Mouse (Mus musculus) CH12.LX (cell line): ENCODE measurements around the gene Dok5. TPM values are rescaled to one million over a fixed set of nuclear protein-coding genes. Genes with fewer than 3 reads are reported as not detected.

Source experiments
- DNase-seq: peaks from one replicate; pipeline ENCODE4 v3.0.0-alpha.2; 2013; ENCODE audit errors: extremely low read depth
- H3K27ac ChIP-seq: 2 replicates; pipeline ENCODE4 v1.5.1; 2012; ENCODE audit warnings: low read depth, mild to moderate bottlenecking, control low read depth, moderate library complexity; ENCODE audit not compliant: insufficient read depth
- H3K27me3 ChIP-seq: replicated peaks from 2 replicates; pipeline ENCODE3; 2012; ENCODE audit warnings: inconsistent platforms
- H3K36me3 ChIP-seq, 2 experiments: replicated peaks in 1 of 2; 2 replicates each; pipeline versions ENCODE3 to v1.6.1; 2012; ENCODE audit warnings: inconsistent platforms in 1 of 2, low read length in 1 of 2, mild to moderate bottlenecking in 1 of 2, mixed read lengths in 1 of 2, moderate library complexity in 1 of 2; ENCODE audit not compliant: control insufficient read depth in 1 of 2, insufficient read depth in 1 of 2
- H3K4me1 ChIP-seq, 2 experiments: 2 replicates each; pipeline ENCODE4 v1.6.1; 2012; ENCODE audit warnings: inconsistent platforms in 1 of 2, moderate library complexity in 1 of 2; ENCODE audit not compliant: insufficient read depth in 2 of 2, control insufficient read depth in 1 of 2
- H3K4me2 ChIP-seq: 2 replicates; pipeline ENCODE4 v1.6.1; 2012; ENCODE audit warnings: low read depth, mild to moderate bottlenecking, control low read depth; ENCODE audit not compliant: poor library complexity, insufficient read depth, severe bottlenecking
- H3K4me3 ChIP-seq, 3 experiments: fragments of 150-350 bp in 1 of 3; sonication (generic) in 1 of 3; replicated peaks in 1 of 3; 2 replicates each; pipeline versions ENCODE3 to v1.5.1; 2011 to 2012; ENCODE audit warnings: low read depth in 2 of 3, low read length in 2 of 3, mild to moderate bottlenecking in 2 of 3, moderate library complexity in 2 of 3, control low read depth in 1 of 3, improper control_type of control experiment in 1 of 3, inconsistent platforms in 1 of 3, mixed read lengths in 1 of 3; ENCODE audit not compliant: poor library complexity in 1 of 3
- H3K79me2 ChIP-seq: replicated peaks from 2 replicates; pipeline ENCODE4 v1.6.1; 2012; ENCODE audit warnings: mild to moderate bottlenecking, moderate library complexity; ENCODE audit not compliant: control insufficient read depth, poor library complexity, insufficient read depth, severe bottlenecking; ENCODE audit errors: extremely low read depth
- H3K9ac ChIP-seq: 2 replicates; pipeline ENCODE4 v1.6.1; 2012; ENCODE audit warnings: low read depth, mild to moderate bottlenecking, control low read depth, moderate library complexity; ENCODE audit not compliant: insufficient read depth
- H3K9me3 ChIP-seq: replicated peaks from 2 replicates; pipeline ENCODE3; 2012; ENCODE audit warnings: low read length, inconsistent platforms, mixed read lengths
- BHLHE40 ChIP-seq: IDR thresholded peaks from 2 replicates; pipeline ENCODE4 v1.6.1; 2011; ENCODE audit warnings: mild to moderate bottlenecking, low read depth, low read length, improper control_type of control experiment
- CTCF ChIP-seq, 2 experiments: IDR thresholded peaks in 1 of 2; conservative IDR thresholded peaks in 1 of 2; 2 replicates each; pipeline ENCODE4 v1.5.1; 2011 to 2012; ENCODE audit warnings: low read depth in 2 of 2, low read length in 2 of 2, improper control_type of control experiment in 1 of 2, inconsistent platforms in 1 of 2, mild to moderate bottlenecking in 1 of 2, moderate library complexity in 1 of 2
- E2F4 ChIP-seq: IDR thresholded peaks from 2 replicates; pipeline ENCODE4 v1.6.1; 2011; ENCODE audit warnings: low read depth, low read length, improper control_type of control experiment; ENCODE audit not compliant: insufficient replicate concordance
- ELF1 ChIP-seq: IDR thresholded peaks from 2 replicates; pipeline ENCODE4 v1.6.1; 2014; ENCODE audit warnings: low read depth, mild to moderate bottlenecking, inconsistent platforms, low read length, improper control_type of control experiment
- GABPA ChIP-seq: IDR thresholded peaks from 2 replicates; pipeline ENCODE4 v1.6.1; 2012; ENCODE audit warnings: low read depth, low read length, improper control_type of control experiment, inconsistent platforms; ENCODE audit not compliant: insufficient replicate concordance
- HCFC1 ChIP-seq: IDR thresholded peaks from 2 replicates; pipeline ENCODE4 v1.6.1; 2012; ENCODE audit warnings: low read depth, mild to moderate bottlenecking, inconsistent platforms, low read length, improper control_type of control experiment
- MAFK ChIP-seq: IDR thresholded peaks from 2 replicates; pipeline ENCODE4 v1.6.1; 2011; ENCODE audit warnings: low read length, improper control_type of control experiment; ENCODE audit not compliant: insufficient replicate concordance
- MAX ChIP-seq: IDR thresholded peaks from 2 replicates; pipeline ENCODE4 v1.6.1; 2011; ENCODE audit warnings: low read length, improper control_type of control experiment
- MEF2A ChIP-seq: IDR thresholded peaks from 2 replicates; pipeline ENCODE4 v1.6.1; 2014; ENCODE audit warnings: low read depth, mild to moderate bottlenecking, inconsistent platforms, low read length, improper control_type of control experiment, borderline replicate concordance
- MXI1 ChIP-seq: IDR thresholded peaks from 2 replicates; pipeline ENCODE4 v1.6.1; 2011; ENCODE audit warnings: mild to moderate bottlenecking, low read depth, low read length, improper control_type of control experiment
- MYC ChIP-seq: IDR thresholded peaks from 2 replicates; pipeline ENCODE4 v1.6.1; 2011; ENCODE audit warnings: low read depth, mild to moderate bottlenecking, improper control_type of control experiment, low read length
- NELFE ChIP-seq: IDR thresholded peaks from 2 replicates; pipeline ENCODE4 v1.6.1; 2011; ENCODE audit warnings: low read depth, low read length, improper control_type of control experiment
- NRF1 ChIP-seq: IDR thresholded peaks from 2 replicates; pipeline ENCODE4 v1.6.1; 2014; ENCODE audit warnings: low read depth, mild to moderate bottlenecking, inconsistent platforms, low read length, improper control_type of control experiment, moderate library complexity
- SIN3A ChIP-seq: IDR thresholded peaks from 2 replicates; pipeline ENCODE4 v1.6.1; 2012; ENCODE audit warnings: low read length, improper control_type of control experiment, inconsistent platforms
- TBP ChIP-seq: conservative IDR thresholded peaks from 2 replicates; pipeline ENCODE4 v1.6.1; 2011; ENCODE audit warnings: low read depth, low read length, improper control_type of control experiment
- TCF12 ChIP-seq: IDR thresholded peaks from 2 replicates; pipeline ENCODE4 v1.6.1; 2014; ENCODE audit warnings: low read depth, mild to moderate bottlenecking, inconsistent platforms, low read length, improper control_type of control experiment
- UBTF ChIP-seq: IDR thresholded peaks from 2 replicates; pipeline ENCODE4 v1.6.1; 2012; ENCODE audit warnings: low read depth, mild to moderate bottlenecking, inconsistent platforms, low read length, improper control_type of control experiment, moderate library complexity
- ZC3H11A ChIP-seq: IDR thresholded peaks from 2 replicates; pipeline ENCODE4 v1.6.1; 2012; ENCODE audit warnings: low read depth, mild to moderate bottlenecking, inconsistent platforms, low read length, improper control_type of control experiment
- ZKSCAN1 ChIP-seq: IDR thresholded peaks from 2 replicates; pipeline ENCODE4 v1.6.1; 2012; ENCODE audit warnings: low read depth, inconsistent platforms, low read length, improper control_type of control experiment, borderline replicate concordance
- ZNF384 ChIP-seq: IDR thresholded peaks from 2 replicates; pipeline ENCODE4 v1.6.1; 2012; ENCODE audit warnings: low read depth, low read length, improper control_type of control experiment, inconsistent platforms
- dilution Hi-C: fragments of 300-500 bp; cut with MboI; formaldehyde crosslinking; loops from 2 replicates; pipeline ENCODE4 v1.14.3; 2020; ENCODE audit warnings: low sequenced_read_pairs; ENCODE audit not compliant: extremely low pct_unique_long_range_greater_than_20kb, extremely low pct_ligation_motif_present
- in situ Hi-C: fragments of 300-500 bp; cut with MboI; formaldehyde crosslinking; loops from 3 replicates; pipeline ENCODE4 v1.14.3; 2019; ENCODE audit warnings: low sequenced_read_pairs, low pct_ligation_motif_present, low pct_unique_long_range_greater_than_20kb, mixed read lengths
- polyA plus RNA-seq: library from polyadenylated mRNA; unstranded; fragments of >175 nt; gene quantifications from 2 replicates; pipeline ENCODE4 v1.2.1, GENCODE M21; 2012; ENCODE audit warnings: low read depth; ENCODE audit not compliant: insufficient read length
- total RNA-seq, 2 experiments: library from RNA; depleted of rRNA; stranded (reverse); fragments of 300-350 nt in 1 of 2; fragments of >200 nt in 1 of 2; gene quantifications; 2 replicates each; pipeline ENCODE4 v1.2.3; 2012 to 2014

Dok5 gene
- total and polyA plus RNA-seq, 3 experiments, result not detected

DNA sequence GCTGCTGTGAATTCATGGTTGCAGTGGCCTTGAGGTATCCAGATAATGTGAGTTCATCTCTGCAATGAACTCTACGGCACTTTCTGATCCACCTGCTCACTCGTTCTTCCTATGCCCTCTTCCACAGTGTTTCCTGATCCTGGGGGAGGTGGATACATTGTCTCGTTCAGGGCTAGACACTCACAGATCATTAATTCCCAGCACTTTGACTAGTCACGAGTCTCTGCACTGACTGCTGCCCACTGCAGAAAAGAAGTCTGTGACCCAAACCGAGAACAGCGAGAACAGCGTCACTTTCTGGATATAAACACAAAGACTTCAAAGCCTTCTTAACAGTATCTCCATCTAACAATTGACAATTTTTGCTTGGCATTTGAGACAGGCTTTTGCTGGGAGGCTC is 125.9 kb downstream of the Dok5 start:
- Histone ChIP-seq H3K4me2 (no peak overlapping the region), H3K27ac (no peak overlapping the region), H3K4me1 (no peaks in the 10 kb centered on the region), H3K79me2 (no peaks in the 10 kb centered on the region), H3K36me3 (no peaks in the 10 kb centered on the region), H3K4me3 (no peak overlapping the region), H3K9ac (no peak overlapping the region), H3K9me3 (peaks cover 89% of the 10 kb centered on the region), H3K27me3 (no peaks in the 10 kb centered on the region)
- TF ChIP-seq CTCF (conservative IDR thresholded peaks at IDR 0.05 in 1 of 2, IDR thresholded peaks at IDR 0.05 in 1 of 2; ENCODE audit: low read depth in 2 of 2, low read length in 2 of 2) (no peak), TCF12 (no peak), MEF2A (no peak), UBTF (no peak), MYC (no peak), MAX (no peak), TBP (no peak), BHLHE40 (no peak), MAFK (no peak), E2F4 (no peak), SIN3A (no peak), NELFE (no peak), ZKSCAN1 (no peak), ZC3H11A (no peak), MXI1 (no peak), HCFC1 (no peak), GABPA (no peak)
- no peak for DNase-seq
- dilution Hi-C loops (no loop called here), in situ Hi-C loops (no loop called here)

DNA sequence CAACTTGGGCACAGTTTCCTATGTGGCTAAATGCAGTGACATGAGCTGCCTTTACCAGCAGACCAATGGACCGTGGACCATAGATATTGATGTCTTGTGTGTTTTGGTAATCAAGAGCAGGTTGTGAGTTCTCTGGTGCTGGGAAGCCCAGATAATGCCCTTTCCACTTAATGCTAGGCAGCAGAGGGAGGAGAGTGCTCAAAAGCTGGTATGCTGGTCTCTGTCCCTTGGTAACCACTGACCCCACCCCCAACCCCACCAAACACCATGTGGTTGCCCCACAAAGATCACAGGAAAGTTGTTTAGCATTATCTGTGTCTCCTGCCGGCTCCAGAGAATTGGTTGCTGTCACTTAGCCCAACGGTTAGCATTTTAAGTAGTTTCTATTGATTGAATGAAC is 127.0 kb downstream of the Dok5 start:
- no peaks in the 10 kb centered on the region for H3K36me3 ChIP-seq
- peaks cover 90% of the 10 kb centered on the region for H3K9me3 ChIP-seq
- dilution Hi-C loops, result no loop called here
- no peak overlapping the region for H3K27ac ChIP-seq
- in situ Hi-C loops, result no loop called here
- no peak for DNase-seq
- H3K4me3 ChIP-seq, result no peak overlapping the region
- H3K4me2 ChIP-seq, result no peak overlapping the region
- H3K79me2 ChIP-seq, result no peaks in the 10 kb centered on the region
- no peaks in the 10 kb centered on the region for H3K27me3 ChIP-seq
- no peak for TF ChIP-seq SIN3A
- no peak for TF ChIP-seq ZNF384
- TF ChIP-seq NRF1, result no peak
- no peak for TF ChIP-seq ZKSCAN1
- no peak for TF ChIP-seq ELF1
- no peak overlapping the region for H3K9ac ChIP-seq
- H3K4me1 ChIP-seq, result no peaks in the 10 kb centered on the region
